Mouse (Mus musculus) cortical plate, adult 2 months (tissue): ENCODE measurements around the gene Lipm.

Source experiments
- CTCF ChIP-seq: fragments of 200-500 bp; IDR thresholded peaks from 2 replicates; pipeline ENCODE4 v1.5.1; 2011; ENCODE audit warnings: mild to moderate bottlenecking, control low read depth, low read length; ENCODE audit not compliant: insufficient read depth; ENCODE audit errors: extremely low read depth
- POLR2A ChIP-seq: fragments of 200-500 bp; IDR thresholded peaks from 2 replicates; pipeline ENCODE4 v1.6.1; 2011; ENCODE audit warnings: mild to moderate bottlenecking, low read length, control low read depth; ENCODE audit not compliant: insufficient read depth; ENCODE audit errors: extremely low read depth

- no peak for TF ChIP-seq CTCF
- TF ChIP-seq POLR2A, result no peak
These were observed 37.2 kb upstream of the Lipm start for GRCm38 (mm10) chr19:34063547-34063946.
